Mouse (Mus musculus): ENCODE data around the gene Tctn3.
"Not testable (repeated sequence)": the region's sequence is repeated elsewhere in the genome, so short reads cannot be mapped to it uniquely, and the experiment has no call there.

Gene Tctn3

DNA sequence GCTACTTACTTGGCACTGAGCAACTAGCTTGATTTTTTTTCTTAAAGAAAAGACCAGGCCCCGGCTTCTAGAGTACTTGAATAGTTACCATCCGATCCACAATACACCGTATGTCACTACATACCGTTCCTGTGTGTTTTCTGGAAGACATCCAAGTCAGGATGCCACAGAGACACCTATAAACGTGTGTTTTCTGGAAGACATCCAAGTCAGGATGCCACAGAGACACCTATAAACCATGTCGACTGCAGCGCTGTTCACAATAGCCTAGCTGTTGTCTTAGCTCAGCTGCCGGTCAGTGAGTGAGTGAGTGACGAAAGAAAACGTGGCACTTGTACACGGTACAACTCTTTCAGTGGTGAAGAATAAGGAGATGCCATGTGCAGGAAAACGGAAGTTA, 13.9 kb upstream of the Tctn3 start:
- in situ Hi-C loops (cut with MboI, MseI), result no loop called here

DNA sequence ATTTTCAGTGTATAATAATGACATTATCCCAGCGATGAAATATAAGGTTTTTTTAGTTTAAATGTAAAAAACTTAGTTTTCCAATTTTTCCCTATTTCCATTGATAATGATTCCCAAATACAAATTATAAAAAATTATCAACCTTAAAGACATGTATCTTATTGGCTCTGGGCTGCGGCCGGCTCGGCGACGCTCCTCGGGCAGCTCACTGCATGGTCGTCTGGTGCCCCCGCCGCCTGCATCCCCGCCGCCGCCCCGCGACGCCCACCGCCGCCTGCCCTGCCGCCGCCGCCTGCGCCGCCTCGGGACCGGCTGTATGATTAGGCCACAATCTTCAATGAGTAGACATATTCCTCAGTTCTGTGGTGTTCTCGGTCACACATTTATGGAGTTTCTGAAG, 9.6 kb upstream of the Tctn3 start:
- in situ Hi-C loops (cut with MboI, MseI), result not testable (repeated sequence)

GRCm38 (mm10) chr19:40616021-40616420, 4.0 kb upstream of the Tctn3 start:
- in situ Hi-C loops (cut with MboI, MseI), result no loop called here

DNA sequence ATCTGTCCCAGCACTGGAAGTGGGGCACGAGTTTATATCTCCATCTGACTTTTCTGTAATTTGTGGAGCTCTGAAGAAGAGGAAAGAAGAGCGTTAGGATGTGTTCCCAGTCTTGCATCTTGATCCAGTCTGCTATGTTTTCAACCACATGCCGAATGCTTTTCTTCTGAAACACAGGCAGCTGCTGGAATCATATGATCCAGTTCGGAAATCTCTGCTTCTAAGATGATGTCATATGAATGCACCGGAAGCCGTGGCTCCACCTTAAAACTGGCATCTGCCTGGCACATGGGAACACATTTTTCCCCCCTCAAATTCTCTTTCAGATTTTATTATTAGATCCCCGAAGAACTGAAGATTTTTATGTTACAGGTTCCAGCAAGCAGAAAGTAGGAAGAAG, 2.8 kb upstream of the Tctn3 start:
- in situ Hi-C loops (cut with MboI, MseI), result loop anchor here (5.0 kb wide), 1 partner anchor 107 kb away; no protein-coding TSS in a partner anchor

- in situ Hi-C loops (cut with MboI, MseI), result no loop called here
Observed at GRCm38 (mm10) chr19:40607676-40608075, 4.4 kb downstream of the Tctn3 start.

DNA sequence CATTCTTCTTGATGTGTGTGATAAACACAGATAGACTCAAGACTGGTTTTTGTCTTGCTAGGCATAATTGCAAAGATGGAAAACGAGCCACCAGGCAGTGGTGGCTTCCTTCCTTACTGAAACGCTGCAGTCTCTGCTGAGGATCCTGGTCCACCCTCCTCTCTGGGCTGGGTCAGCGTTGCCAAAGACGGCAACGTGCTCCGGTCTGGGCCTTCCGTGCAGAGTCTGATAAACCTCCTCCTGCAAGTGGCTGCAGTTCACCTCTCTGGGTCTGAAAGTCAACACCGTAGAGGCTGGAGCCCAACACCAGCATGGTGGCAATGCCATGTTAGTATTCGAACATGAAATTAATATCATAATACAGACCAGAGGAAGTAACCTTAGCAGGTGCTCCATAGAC, 6.8 kb downstream of the Tctn3 start:
- in situ Hi-C loops (cut with MboI, MseI), result no loop called here

DNA sequence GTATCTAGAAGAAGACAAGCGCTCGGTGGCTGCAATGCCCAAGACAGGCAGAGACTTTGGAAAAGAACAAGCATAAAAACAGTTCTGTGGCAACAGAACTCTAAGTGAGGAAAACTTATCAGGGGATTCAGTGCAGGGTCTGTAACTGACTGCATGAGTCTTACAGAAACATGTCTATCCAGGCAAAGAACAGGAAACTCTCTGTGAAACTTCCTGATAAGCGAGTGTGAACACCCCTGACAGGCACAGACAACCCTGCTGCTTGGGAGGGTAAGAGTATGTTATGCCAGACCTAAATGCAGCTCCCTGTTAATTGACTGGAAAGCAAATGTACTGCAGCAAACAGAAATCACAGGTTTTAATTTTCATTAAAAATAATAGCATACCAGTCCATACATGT, 10.2 kb downstream of the Tctn3 start:
- in situ Hi-C loops (cut with MboI, MseI), result no loop called here

DNA sequence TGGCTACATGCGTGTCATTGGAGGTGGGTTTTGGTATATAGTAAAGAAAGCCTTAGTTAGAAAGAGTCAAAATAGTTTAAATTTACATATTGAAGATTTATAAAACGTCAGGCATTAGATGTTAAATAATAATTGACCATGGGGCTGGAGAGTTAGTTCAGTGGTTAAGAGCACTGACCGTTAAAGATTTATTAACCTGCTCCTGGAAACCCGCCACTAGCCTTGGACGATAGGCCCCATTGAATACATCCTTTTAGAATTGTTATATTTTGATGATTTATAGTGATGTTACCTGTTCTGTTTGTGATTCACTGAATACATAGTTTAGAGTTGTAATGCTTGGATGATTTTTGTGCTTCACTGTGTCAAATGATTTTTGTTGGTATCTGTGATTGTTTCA, 11.2 kb downstream of the Tctn3 start:
- in situ Hi-C loops (cut with MboI, MseI), result not testable (repeated sequence)

GRCm38 (mm10) chr19:40595831-40596230, 16.2 kb downstream of the Tctn3 start:
- in situ Hi-C loops (cut with MboI, MseI), result no loop called here

DNA sequence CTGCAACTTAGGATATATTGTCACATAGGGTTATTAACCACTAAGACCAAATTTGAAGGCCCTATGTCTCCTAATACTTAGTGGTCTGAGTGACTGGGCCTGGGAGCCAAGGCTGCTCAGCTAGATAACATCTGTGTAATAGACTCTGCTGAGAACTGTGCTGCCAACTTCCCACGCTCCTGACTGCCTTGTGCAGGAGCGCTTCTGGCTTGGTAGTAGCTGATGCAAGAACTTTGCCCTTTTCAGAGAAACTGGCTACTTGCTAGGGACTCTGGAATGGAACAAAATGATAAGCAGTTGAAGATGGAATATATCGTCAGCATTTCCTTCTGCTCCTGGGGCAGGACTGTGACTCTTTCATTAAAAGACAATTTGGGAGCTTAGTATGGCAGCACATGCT, 16.8 kb downstream of the Tctn3 start:
- in situ Hi-C loops (cut with MboI, MseI), result no loop called here

GRCm38 (mm10) chr19:40589530-40589880, 22.5 kb downstream of the Tctn3 start:
- in situ Hi-C loops (cut with MboI, MseI), result loop anchor here (10.0 kb wide), 1 partner anchor 1505 kb away; the partner anchor contains the start of gene Pi4k2a

DNA sequence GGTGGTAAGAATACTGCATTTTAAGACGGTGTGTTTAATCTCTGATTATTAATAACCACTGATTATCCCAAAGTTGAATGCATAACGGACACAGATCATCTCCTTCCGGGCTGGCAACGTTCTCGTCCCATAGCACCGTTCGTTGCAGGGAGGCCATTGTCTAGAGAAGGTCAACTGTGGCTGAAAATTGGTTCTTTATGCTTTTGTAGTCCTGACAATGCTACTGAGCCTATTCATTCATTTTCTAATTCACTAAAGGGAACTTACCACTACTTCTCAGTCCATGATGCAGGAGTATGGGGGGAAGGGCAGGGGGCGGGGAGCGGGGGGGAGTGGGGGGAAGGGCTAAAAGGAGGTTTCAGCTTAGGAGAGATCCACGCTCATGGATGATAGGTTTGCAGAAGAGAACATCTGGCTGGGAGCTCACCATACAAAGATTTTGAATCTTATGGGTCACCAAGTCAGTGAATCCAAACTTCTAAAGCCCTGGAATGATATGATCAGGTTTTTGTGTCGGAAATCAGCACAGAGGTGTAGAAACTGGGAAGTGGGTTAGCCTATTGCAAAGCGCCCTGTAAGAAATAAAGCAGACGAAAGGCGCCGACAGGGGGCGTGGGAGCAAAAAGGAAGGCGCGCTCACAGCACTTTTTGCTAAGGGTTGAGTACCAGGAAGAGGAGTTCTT, 23.0 kb downstream of the Tctn3 start:
- in situ Hi-C loops (cut with MboI, MseI), result loop anchor here (10.0 kb wide), 1 partner anchor 1506 kb away; the partner anchor contains the start of gene Pi4k2a

DNA sequence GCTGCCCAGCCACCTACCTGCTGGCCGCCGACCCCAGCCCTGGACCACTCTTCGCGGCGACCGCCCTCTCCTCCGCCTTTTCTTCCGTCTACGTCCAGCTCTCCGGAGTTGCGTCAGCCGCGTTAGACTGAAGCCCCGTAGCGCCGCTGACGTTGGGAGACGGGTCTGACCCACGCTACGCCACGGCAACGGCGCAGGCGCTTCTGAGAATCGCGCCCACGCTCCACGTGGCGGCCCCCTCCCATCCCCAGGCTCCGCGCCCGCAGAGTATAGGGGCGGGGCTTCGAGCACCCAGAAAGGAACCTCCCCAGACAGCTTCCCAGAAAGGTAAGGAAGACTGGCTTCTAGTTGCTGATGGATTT, 23.8 kb downstream of the Tctn3 start, which contains the start of gene Aldh18a1:
Gene Aldh18a1, minus strand, starts transcription at position 171 of the 362 bp plus-strand sequence.
- in situ Hi-C loops (cut with MboI, MseI), result loop anchor here (10.0 kb wide), 1 partner anchor 1507 kb away; the partner anchor contains the start of gene Pi4k2a

DNA sequence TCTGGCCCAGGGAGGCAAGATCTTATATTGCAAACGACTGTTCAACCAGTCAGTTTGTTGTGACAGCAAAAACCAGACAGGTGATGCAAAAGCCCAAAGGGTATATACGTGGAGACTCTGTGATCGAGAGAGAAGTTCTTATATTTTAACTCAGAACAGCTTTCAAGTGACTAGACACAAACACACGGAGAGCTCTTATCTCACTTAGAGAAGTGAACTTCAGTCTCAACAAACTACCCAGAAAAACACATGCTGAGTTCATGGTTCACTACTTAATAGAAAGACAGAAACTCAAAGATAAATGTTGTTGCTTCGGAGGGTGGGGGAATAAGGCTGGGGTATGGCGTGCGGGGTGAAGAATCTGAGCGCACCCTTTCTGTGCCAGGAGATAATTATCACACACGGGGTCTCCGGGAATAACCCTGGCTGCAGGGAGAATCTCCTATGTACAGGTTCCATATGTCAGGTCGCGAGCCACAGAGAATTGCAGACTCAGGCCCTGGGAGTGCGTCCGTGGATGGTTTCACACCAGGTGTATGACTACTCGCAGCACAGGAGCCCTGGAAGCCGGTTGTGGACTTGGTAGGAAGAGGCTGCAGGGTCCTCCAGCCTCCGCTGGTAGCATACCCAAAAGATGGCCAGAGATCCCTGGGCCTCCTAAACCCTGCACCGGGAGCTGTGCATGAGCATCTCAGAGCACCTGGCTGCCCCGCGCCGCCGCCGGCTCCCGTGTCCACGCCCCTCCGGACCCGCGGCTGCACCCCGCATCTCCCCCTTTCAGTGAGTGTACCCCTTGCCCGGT, 24.3 kb downstream of the Tctn3 start:
- in situ Hi-C loops (cut with MboI, MseI), result loop anchor here (10.0 kb wide), 1 partner anchor 1507 kb away; the partner anchor contains the start of gene Pi4k2a

DNA sequence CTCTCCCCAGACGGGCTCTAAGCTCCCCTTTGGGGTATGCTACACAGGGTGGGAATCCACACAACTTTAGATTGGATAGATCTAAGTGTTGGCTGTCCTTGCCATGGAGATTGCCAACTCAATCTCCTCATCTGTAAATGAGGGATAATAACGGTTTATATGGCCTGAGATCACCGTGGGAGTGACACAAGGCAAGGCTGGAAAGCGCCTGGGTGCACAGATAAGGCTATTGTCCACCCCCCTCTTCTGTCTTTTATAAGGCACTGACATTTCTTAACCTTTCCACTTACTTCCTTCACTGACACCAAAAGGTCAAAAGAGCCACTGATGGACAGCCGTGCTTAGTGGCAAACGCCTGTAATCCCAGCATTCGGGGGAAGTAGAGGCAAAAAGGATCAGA, 25.1 kb downstream of the Tctn3 start:
- in situ Hi-C loops (cut with MboI, MseI), result loop anchor here (10.0 kb wide), 1 partner anchor 1508 kb away; the partner anchor contains the start of gene Pi4k2a

- in situ Hi-C loops (cut with MboI, MseI), result loop anchor here (10.0 kb wide), 1 partner anchor 1513 kb away; the partner anchor contains the start of gene Pi4k2a
Observed at GRCm38 (mm10) chr19:40581662-40582061, 30.4 kb downstream of the Tctn3 start.

GRCm38 (mm10) chr19:40580902-40581301, 31.1 kb downstream of the Tctn3 start:
- in situ Hi-C loops (cut with MboI, MseI), result loop anchor here (10.0 kb wide), 1 partner anchor 1514 kb away; the partner anchor contains the start of gene Pi4k2a

- in situ Hi-C loops (cut with MboI, MseI), result no loop called here
Observed at GRCm38 (mm10) chr19:40575438-40575837, 36.6 kb downstream of the Tctn3 start.

DNA sequence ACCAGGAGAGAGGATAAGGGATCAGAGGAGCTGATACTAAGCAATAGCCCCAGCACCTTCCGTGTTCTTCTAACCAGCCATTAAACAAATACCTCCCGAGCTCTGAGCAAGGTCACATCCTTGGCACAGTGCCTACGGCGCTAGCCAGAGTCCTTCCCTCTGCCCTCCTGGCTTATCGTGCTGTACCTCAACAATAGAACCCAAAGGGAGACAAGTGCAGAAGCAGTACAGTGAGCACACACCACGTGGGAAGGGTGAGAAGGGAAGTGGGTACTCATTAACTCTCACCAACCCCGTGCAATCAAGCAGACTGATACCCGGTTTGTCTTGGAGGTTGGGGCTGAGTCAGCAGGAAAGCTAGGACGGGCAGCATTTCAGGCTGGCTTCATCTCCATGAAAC, 41.3 kb downstream of the Tctn3 start:
- in situ Hi-C loops (cut with MboI, MseI), result no loop called here

GRCm38 (mm10) chr19:40567616-40568015, 44.4 kb downstream of the Tctn3 start:
- in situ Hi-C loops (cut with MboI, MseI), result no loop called here

GRCm38 (mm10) chr19:40563880-40564645, 48.0 kb downstream of the Tctn3 start:
- in situ Hi-C loops (cut with MboI, MseI), result no loop called here

DNA sequence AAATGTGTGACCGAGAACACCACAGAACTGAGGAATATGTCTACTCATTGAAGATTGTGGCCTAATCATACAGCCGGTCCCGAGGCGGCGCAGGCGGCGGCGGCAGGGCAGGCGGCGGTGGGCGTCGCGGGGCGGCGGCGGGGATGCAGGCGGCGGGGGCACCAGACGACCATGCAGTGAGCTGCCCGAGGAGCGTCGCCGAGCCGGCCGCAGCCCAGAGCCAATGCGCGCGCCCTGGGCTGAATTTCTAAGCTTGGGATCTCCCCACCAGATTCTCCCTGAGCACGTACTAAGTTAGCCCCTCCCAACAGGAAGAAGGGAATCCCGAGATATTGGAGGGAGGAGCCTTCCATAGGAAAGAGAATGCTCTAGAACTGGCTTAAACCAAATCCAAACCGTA, 50.5 kb downstream of the Tctn3 start:
- in situ Hi-C loops (cut with MboI, MseI), result not testable (repeated sequence)
